Comparison of ENCODE assay signal across 8 mouse cellular contexts in genomic region chr5:121451644-121452025, GRCm38 (mm10). TPM values are rescaled to one million over a fixed set of nuclear protein-coding genes. Genes with fewer than 3 reads are reported as not detected.
DNase-seq lines count a peak whose midpoint lies in the region; ATAC-seq lines count a peak whose summit lies in the region.

TSS of gene Tmem116 (plus strand) at chr5:121451893.

- H3K4me2 ChIP-seq in forebrain, embryonic 11.5 days (ENCODE audit: low read depth, low read length, severe bottlenecking) = peak within 1 kb of the TSS; percentile 87
- peak within 1 kb of the TSS; percentile 85 for H3K4me2 ChIP-seq in hindbrain, embryonic 16.5 days (ENCODE audit: low read length)
- H3K4me2 ChIP-seq in liver, embryonic 12.5 days = peak within 1 kb of the TSS; percentile 95
- H3K4me2 ChIP-seq in neural tube, embryonic 11.5 days (ENCODE audit: low read depth) = peak within 1 kb of the TSS; percentile 68

- peak within 1 kb of the TSS; percentile 88 for H3K9ac ChIP-seq in forebrain, embryonic 11.5 days (ENCODE audit: low read length)
- peak within 1 kb of the TSS; percentile 98 for H3K9ac ChIP-seq in hindbrain, embryonic 16.5 days (ENCODE audit: low read depth, low read length)
- H3K9ac ChIP-seq in liver, embryonic 12.5 days = peak within 1 kb of the TSS; percentile 97
- peak within 1 kb of the TSS; percentile 90 for H3K9ac ChIP-seq in neural tube, embryonic 11.5 days (ENCODE audit: low read length)

- no peaks in the 10 kb centered on the region for H3K27me3 ChIP-seq in forebrain, embryonic 11.5 days (ENCODE audit: control insufficient read depth, insufficient read depth, low read length)
- H3K27me3 ChIP-seq in hindbrain, embryonic 16.5 days (replicated peaks; ENCODE audit: control insufficient read depth, insufficient read depth, low read length) = no peaks in the 10 kb centered on the region
- no peaks in the 10 kb centered on the region for H3K27me3 ChIP-seq in liver, embryonic 12.5 days (replicated peaks)
- H3K27me3 ChIP-seq in neural tube, embryonic 11.5 days (ENCODE audit: control insufficient read depth, insufficient read depth, low read length) = no peaks in the 10 kb centered on the region

- peaks cover 3% of the 10 kb centered on the region; the same call in 1 of the 2 replicates for H3K36me3 ChIP-seq in forebrain, embryonic 11.5 days (ENCODE audit: control insufficient read depth, insufficient read depth, low read length)
- peaks cover 15% of the 10 kb centered on the region for H3K36me3 ChIP-seq in hindbrain, embryonic 16.5 days (ENCODE audit: control insufficient read depth, insufficient read depth, low read length)
- H3K36me3 ChIP-seq in liver, embryonic 12.5 days = peaks cover 36% of the 10 kb centered on the region
- H3K36me3 ChIP-seq in neural tube, embryonic 11.5 days (ENCODE audit: control insufficient read depth, insufficient read depth, low read length) = peaks cover 5% of the 10 kb centered on the region

- peak within 1 kb of the TSS; percentile 62 for H3K4me3 ChIP-seq in forebrain, embryonic 11.5 days (ENCODE audit: low read depth, low read length)
- peak within 1 kb of the TSS; percentile 65 for H3K4me3 ChIP-seq in hindbrain, embryonic 16.5 days (ENCODE audit: low read length)
- H3K4me3 ChIP-seq in liver, embryonic 12.5 days = peak within 1 kb of the TSS; percentile 89
- H3K4me3 ChIP-seq in neural tube, embryonic 11.5 days (ENCODE audit: low read depth, low read length) = peak within 1 kb of the TSS; percentile 74

- peak; percentile 42 for DNase-seq in ovary, postnatal 36 days (ENCODE audit: low spot score)
- no peak for DNase-seq in ovary, postnatal 14 days (ENCODE audit: low spot score)
- peak; percentile 64 for DNase-seq in c-Kit-positive CD71-positive TER-119-negative erythroid progenitor cells, embryonic 14.5 days (ENCODE audit: low read depth)
- DNase-seq in forebrain, embryonic 11.5 days (ENCODE audit: low spot score) = peak; percentile 70
- DNase-seq in neural tube, embryonic 11.5 days (ENCODE audit: low spot score) = peak; percentile 65
- no peak for DNase-seq in frontal cortex, postnatal 14 days (ENCODE audit: low spot score in 2 of 2)

- no peaks in the 10 kb centered on the region for H3K9me3 ChIP-seq in forebrain, embryonic 11.5 days (ENCODE audit: control insufficient read depth, low read length)
- H3K9me3 ChIP-seq in hindbrain, embryonic 16.5 days (ENCODE audit: control insufficient read depth, low read length) = no peaks in the 10 kb centered on the region
- H3K9me3 ChIP-seq in liver, embryonic 12.5 days (replicated peaks) = no peaks in the 10 kb centered on the region
- no peaks in the 10 kb centered on the region for H3K9me3 ChIP-seq in neural tube, embryonic 11.5 days (ENCODE audit: control insufficient read depth, low read length)

- peak within 1 kb of the TSS; percentile 84 for H3K27ac ChIP-seq in forebrain, embryonic 11.5 days (ENCODE audit: low read depth, low read length)
- peak within 1 kb of the TSS; percentile 94 for H3K27ac ChIP-seq in hindbrain, embryonic 16.5 days (ENCODE audit: low read depth, low read length)
- peak within 1 kb of the TSS; percentile 95 for H3K27ac ChIP-seq in liver, embryonic 12.5 days
- peak within 1 kb of the TSS; percentile 91 for H3K27ac ChIP-seq in neural tube, embryonic 11.5 days (ENCODE audit: low read depth, low read length)

- under 1% methylated on average over 17 of the region's 17 CpGs for WGBS in forebrain, embryonic 11.5 days
- under 1% methylated on average over 17 of the region's 17 CpGs for WGBS in hindbrain, embryonic 16.5 days
- under 1% methylated on average over 17 of the region's 17 CpGs for WGBS in liver, embryonic 12.5 days (ENCODE audit: insufficient replicate concordance)
- under 1% methylated on average over 17 of the region's 17 CpGs for WGBS in neural tube, embryonic 11.5 days

- peaks cover 4% of the 10 kb centered on the region; the same call in 1 of the 2 replicates for H3K4me1 ChIP-seq in forebrain, embryonic 11.5 days (replicated peaks; ENCODE audit: control insufficient read depth, insufficient read depth, low read length)
- H3K4me1 ChIP-seq in hindbrain, embryonic 16.5 days (ENCODE audit: control insufficient read depth, insufficient read depth, low read depth, low read length) = peaks cover 19% of the 10 kb centered on the region
- peaks cover 61% of the 10 kb centered on the region for H3K4me1 ChIP-seq in liver, embryonic 12.5 days
- no peaks in the 10 kb centered on the region; the same call in 1 of the 2 replicates for H3K4me1 ChIP-seq in neural tube, embryonic 11.5 days (ENCODE audit: control insufficient read depth, insufficient read depth, low read length)

- peak; percentile 26; the same call in 1 of the 2 replicates for ATAC-seq in forebrain, embryonic 11.5 days (replicated peaks; ENCODE audit: low FRiP score)
- ATAC-seq in hindbrain, embryonic 16.5 days = peak; percentile 24; the same call in 1 of the 2 replicates
- ATAC-seq in liver, embryonic 12.5 days = peak; percentile 45
- 0 out of 2 replicates have a peak, but pooled peaks have one; percentile 36 for ATAC-seq in neural tube, embryonic 11.5 days (ENCODE audit: insufficient read depth, low FRiP score, low TSS enrichment)

RNA-seq across cellular contexts. Expression of gene Tmem116, which starts in this region (rescaled TPM):
- 1.4 and 1.9 TPM in 2 replicates for polyA plus RNA-seq in forebrain, embryonic 11.5 days (2014; fragmentation: Nextera tagmentation; extraction: Ambion mirVana)
- polyA plus RNA-seq in hindbrain, embryonic 16.5 days (2015; fragmentation: Nextera tagmentation; extraction: Ambion mirVana) = 1.9 and 2.3 TPM in 2 replicates
- 0.64 and 0.74 TPM in 2 replicates for polyA plus RNA-seq in liver, embryonic 12.5 days (2016; fragmentation: Nextera tagmentation; extraction: Ambion mirVana)
- 1.1 and 1.8 TPM in 2 replicates for polyA plus RNA-seq in neural tube, embryonic 11.5 days (2014; fragmentation: Nextera tagmentation; extraction: Ambion mirVana)

Comparison
In these comparisons a context has a peak if more than half of its experiments do, and no peak if none do; other contexts are left out.
1. DNase-seq: peak in ovary, postnatal 36 days (single experiment), c-Kit-positive CD71-positive TER-119-negative erythroid progenitor cells, embryonic 14.5 days (single experiment), forebrain, embryonic 11.5 days (single experiment) and neural tube, embryonic 11.5 days (single experiment); none in ovary, postnatal 14 days (single experiment) and frontal cortex, postnatal 14 days (0 of 2).
2. Peak in ATAC-seq, H3K4me3 ChIP-seq, H3K27ac ChIP-seq, H3K9ac ChIP-seq and H3K4me2 ChIP-seq in liver, embryonic 12.5 days; RNA of the gene not detected or under 1 TPM.
3. Peak in every context shown above with its lines, with median percentiles within 50 percentile points of each other: ATAC-seq, H3K27ac ChIP-seq, H3K4me2 ChIP-seq, H3K4me3 ChIP-seq and H3K9ac ChIP-seq.